Mouse (Mus musculus): ENCODE measurements around the gene Golgb1.

The Golgb1 gene

DNA sequence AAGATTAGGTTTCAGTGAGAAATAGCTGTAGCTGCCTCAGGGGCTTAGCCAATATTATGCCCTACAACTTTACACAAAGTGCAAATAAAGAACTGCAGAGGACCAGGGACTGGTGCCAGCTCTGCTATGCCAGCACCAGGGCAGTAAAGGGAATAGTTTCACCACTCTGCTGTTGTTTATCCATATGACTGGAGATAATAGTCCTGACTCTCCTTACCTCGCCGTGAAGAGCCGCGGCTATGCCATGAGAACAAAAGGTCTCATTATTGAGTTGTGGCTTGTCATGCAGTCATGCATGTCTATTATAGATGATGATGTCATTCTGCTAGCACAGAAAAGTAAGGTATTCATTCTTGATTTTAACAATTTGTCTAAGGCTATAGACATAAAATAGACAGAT, 67.0 kb downstream of the Golgb1 start:
- DNase-seq (ENCODE audit: extremely low read depth, low read depth, low spot score): no peak

DNA sequence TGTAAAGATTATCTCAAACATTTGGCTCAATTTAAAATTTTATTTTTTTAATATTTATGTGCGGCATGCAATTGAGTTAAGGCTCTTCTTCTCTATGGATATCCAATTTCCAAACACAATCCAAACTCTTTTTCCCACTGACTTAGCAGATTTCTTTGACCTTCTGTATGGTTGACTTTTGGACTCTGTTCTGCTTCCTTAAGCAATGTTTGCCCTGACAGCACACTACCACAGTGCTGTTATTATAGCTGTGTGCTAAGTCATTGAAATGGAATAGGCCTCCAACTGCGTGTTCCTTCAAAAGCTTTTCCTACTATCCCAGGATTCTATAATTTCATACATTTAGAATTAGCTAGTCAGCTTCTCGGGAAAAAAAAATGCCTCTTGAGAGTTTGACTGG, 68.7 kb downstream of the Golgb1 start:
- no peak for DNase-seq (ENCODE audit: extremely low read depth, low read depth, low spot score)

DNA sequence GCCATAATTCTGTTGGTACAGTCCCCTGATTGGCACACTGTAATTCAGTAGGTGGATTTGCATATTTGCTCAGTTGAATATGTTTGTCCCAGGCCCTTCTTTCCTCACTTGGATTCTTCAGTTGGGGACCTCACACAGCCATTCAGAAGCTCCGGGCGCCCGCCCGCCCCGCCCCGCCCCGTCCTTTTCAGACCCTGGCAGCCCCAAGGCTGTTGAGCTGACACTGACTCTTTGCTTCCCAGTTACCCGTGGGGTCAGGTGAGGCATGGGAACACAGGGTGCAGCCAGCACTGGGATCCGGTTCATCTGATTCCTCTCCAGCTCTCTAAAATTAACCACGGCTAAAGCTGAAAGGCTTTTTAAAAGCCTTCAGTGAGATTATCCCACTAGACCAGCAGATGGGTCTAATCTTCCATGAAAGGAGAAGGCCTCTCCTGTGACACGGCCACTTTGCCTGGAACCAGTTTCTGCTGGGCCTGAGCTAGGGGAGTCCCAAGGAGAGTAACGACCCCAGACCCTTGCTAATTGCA, 70.0 kb downstream of the Golgb1 start:
- no peak for DNase-seq (ENCODE audit: extremely low read depth, low read depth, low spot score)

DNA sequence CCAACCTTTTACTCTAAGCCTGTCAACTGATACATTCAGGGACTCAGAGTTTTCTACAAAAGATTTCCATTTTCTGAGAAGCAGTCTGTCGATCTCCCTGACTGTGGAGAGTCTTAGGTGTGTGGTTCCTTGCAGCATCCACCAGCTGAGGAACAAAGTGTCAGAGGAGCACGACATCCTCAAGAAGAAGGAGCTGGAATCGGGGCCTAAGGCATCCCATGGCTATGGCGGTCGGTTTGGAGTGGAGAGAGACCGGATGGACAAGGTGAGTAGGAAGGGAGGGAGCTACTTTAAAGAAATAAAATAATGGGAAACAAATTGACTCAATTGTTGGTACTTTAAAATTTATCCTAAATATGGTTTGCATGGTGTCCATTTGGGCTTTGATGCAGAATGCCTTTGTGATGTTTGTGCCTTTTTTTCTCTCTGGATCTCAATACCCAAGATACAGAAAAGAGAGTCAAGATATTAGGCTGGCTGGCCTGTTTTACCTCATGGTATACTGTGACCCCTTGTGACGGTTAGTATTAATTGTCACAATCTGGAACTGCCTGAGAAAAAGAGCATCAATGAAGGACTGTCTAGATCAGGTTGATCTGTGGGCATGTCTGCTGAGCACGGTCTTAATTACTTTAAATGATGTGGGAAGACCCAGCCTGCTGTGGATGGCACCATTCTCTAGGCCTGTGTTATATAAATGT, 71.7 kb downstream of the Golgb1 start:
- no peak for DNase-seq (ENCODE audit: extremely low read depth, low read depth, low spot score)

DNA sequence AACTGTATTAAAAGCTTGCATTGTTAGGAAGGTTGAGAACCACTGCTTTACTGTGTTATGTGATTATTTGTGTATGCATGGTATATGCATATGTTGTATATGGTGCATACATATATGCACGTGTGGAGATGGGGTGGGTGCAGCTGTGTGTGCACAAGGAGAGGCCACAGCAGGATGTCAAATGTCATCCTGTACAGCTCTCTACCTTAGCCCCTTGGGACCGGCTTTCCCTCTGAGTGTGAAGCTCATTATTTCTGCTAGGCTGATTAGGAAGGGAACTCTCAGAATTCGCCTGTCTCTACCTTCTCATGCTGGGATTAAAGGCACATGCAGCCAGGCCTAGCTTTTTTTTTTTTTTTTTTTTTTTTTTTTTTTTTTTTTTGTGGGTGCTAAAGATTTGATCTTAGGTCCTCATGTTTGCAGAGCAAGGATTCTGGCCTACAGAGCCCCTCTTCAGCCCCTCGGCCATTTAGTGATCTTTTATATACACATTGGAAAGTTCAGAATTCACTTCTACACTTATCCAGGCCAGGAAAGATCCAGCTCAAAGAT, 72.8 kb downstream of the Golgb1 start:
- no peak for DNase-seq (ENCODE audit: extremely low read depth, low read depth, low spot score)

DNA sequence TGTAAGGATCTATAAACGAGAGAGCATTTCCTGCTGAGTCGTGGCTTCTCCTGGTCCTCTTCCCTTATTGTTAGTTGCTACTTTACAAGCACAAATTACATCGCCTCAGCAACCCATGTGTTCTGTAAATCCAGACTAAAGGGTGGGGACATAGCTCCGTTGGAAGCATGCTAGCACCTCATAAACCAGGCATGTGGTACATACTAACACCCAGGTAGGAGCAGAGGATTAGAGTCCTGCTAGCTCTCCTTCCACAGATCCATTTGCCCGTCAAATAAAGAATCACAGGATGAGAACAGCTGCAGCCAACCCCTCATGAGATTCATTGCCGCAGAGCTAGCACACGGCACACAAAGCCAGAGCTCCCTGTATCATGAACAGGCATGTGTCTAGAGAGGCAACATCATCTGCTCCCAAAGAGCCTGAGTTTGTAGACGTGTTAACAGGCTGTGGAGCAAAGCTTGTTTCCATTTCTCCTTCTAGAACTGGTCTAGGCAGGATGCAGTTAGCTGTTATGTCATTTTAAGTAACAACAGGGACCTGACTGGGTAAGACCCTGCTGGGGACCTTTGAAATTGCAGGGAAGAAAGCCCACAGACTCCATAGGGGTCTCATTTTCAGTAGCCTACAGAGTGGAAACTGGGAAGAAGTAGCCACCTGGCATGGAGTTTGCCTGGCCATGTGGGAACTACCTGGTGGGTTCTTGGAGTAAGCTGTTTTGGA, 74.8 kb downstream of the Golgb1 start:
- DNase-seq (ENCODE audit: extremely low read depth, low read depth, low spot score): no peak

DNA sequence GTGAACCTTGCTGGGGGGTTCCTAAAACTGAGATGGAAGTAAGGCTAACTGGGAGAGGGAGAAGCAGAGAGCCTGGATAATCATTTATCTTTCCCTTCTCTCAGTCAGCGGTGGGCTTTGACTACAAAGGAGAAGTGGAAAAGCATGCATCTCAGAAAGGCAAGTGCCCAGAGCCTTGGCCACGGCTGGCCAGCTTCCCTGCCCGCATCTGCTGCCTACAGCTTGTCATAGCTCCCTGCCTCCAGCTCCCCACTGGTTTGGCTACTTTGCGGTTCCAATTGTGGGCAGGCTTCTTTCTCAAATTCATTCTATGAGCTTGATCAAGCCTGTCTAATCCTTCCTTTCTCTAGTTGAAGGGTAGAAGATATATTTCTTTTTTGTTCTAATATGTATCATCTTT, 76.1 kb downstream of the Golgb1 start:
- no peak for DNase-seq (ENCODE audit: extremely low read depth, low read depth, low spot score)

DNA sequence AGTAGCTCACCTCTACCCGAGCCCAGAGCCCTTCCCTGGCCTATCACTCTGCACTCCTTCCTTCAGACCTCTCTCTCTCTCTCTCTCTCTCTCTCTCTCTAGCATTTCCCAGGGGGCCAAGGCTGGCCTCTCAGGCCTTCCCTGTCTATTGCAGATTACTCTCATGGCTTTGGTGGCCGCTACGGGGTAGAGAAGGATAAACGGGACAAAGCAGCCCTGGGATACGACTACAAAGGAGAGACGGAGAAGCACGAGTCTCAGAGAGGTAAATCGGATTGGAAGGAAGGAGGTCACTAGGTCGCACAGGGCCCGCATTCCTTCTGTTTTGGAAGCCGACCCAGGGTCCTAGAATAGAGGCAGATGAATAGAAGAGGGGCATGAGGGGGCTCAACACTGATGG, 80.2 kb downstream of the Golgb1 start:
- DNase-seq (ENCODE audit: extremely low read depth, low read depth, low spot score): no peak

DNA sequence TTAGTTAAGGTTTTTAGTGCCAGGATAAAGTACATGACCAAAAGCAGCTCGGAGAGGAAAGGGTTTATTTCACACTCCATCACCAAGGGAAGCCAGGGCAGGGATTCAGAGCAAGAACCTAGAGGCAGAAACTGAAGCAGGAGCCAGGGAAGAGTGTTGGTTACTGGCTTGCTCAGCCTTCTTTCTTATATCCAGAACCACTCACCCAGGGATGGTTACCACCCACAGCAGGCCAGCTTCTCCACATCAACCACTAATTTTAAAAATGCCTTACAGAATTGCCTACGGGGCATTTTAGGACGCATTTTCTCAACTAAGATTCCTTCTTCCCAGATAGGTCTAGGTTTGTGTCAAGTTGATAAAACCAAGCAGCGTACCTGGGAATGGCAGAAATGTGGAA, 88.5 kb downstream of the Golgb1 start:
- no peak for DNase-seq (ENCODE audit: extremely low read depth, low read depth, low spot score)

DNA sequence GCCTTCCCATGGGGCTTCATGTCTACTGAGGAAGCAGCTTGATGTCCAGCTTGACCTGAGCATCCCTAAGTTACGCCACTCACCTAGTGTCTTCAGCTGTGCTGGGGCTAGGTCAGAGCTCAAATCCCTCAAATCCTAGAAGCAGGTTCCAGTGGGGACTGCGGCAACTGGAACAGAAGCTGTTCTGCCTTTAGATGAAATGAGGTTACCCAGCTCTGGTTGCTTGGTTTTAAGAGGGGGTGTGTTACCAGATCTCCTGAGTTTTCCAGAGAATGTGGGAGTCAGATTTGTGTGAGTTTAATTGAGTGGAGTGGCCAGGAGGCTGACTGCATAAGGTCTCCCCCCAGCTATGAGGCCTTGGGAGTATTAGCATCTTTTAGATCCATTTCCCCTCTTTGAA, 104.2 kb downstream of the Golgb1 start:
- DNase-seq (ENCODE audit: extremely low read depth, low read depth, low spot score): no peak
